Mouse (Mus musculus): ENCODE data around the gene Irf4. TPM values are rescaled to one million over a fixed set of nuclear protein-coding genes. Genes with fewer than 3 reads are reported as not detected.

The Irf4 gene
- polyA plus RNA-seq, 1 experiment from 2014 or later = 0.02 TPM

DNA sequence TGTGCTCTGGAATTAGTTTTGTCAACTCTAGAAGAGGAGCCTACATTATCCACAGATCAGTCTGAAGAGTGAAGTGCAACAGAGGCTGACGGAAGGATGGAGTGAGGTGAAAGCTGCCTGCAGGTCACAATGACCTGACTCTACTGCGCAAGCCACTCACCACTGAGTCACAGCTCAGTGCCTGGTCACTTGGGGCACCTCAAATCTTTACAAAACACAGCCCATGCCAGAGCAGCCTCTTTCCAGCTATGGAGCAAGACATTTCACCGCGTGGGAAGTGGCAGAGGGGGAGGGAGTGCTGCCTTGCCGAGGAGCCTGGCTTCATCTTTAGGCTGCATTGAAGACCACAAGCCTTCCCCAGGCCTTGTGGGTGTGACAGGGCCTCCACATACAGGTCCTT, 65.2 kb downstream of the Irf4 start:
- peaks cover 21% of the 10 kb centered on the region; the same call in 1 of the 2 replicates for H3K36me3 ChIP-seq
- no peak overlapping the region for H3K4me3 ChIP-seq (replicated peaks)
- no peak overlapping the region for H3K4me2 ChIP-seq
- ATAC-seq (ENCODE audit: low read depth) (no peak), DNase-seq (no peak)
- H3K9ac ChIP-seq = no peak overlapping the region
- H3K27ac ChIP-seq = no peak overlapping the region
- H3K27me3 ChIP-seq = no peaks in the 10 kb centered on the region
- H3K9me3 ChIP-seq (replicated peaks) = no peaks in the 10 kb centered on the region
- 71% methylated on average over 5 of the region's 5 CpGs for WGBS (ENCODE audit: insufficient replicate concordance)
- no peaks in the 10 kb centered on the region for H3K4me1 ChIP-seq (replicated peaks)

Other genes starting within 250 kb of the Irf4 start
- gene Uqcrfs1, start 203.9 kb upstream of the Irf4 start, polyA plus RNA-seq (2015; fragmentation: Nextera tagmentation; extraction: Ambion mirVana) = 209 and 216 TPM in 2 replicates
- gene Dusp22, start 89.2 kb upstream of the Irf4 start, polyA plus RNA-seq (2015; fragmentation: Nextera tagmentation; extraction: Ambion mirVana) = 7.0 and 7.3 TPM in 2 replicates
- gene Hus1b, start 198.5 kb downstream of the Irf4 start, polyA plus RNA-seq (2015; fragmentation: Nextera tagmentation; extraction: Ambion mirVana) = not detected in 2 replicates
- 13.5 and 17.8 TPM in 2 replicates for gene Exoc2, start 224.9 kb downstream of the Irf4 start, polyA plus RNA-seq (2015; fragmentation: Nextera tagmentation; extraction: Ambion mirVana)
- gene Gm5447, start 225.0 kb downstream of the Irf4 start, polyA plus RNA-seq (2015; fragmentation: Nextera tagmentation; extraction: Ambion mirVana) = not detected in 2 replicates

Measured in liver, embryonic 13.5 days (tissue).